Mouse (Mus musculus): ENCODE data around the gene Lat. TPM values are rescaled to one million over a fixed set of nuclear protein-coding genes. Genes with fewer than 3 reads are reported as not detected.
A peak's percentile ranks its signal among the peaks of the same experiment; 100 is the strongest.
"Not testable (repeated sequence)": the region's sequence is repeated elsewhere in the genome, so short reads cannot be mapped to it uniquely, and the experiment has no call there.

Gene Lat
- total RNA-seq, 2 experiments from 2014 or later, result 1.1 to 1.3 TPM

- no peak for DNase-seq (ENCODE audit: extremely low spot score in 1 of 2, low spot score in 1 of 2)
These were observed 29.2 kb downstream of the Lat start for GRCm38 (mm10) chr7:126340206-126340618.

GRCm38 (mm10) chr7:126339521-126339971 is 29.8 kb downstream of the Lat start:
- DNase-seq (ENCODE audit: extremely low spot score in 1 of 2, low spot score in 1 of 2), result no peak

GRCm38 (mm10) chr7:126338906-126339305 is 30.5 kb downstream of the Lat start:
- no peak for DNase-seq (ENCODE audit: extremely low spot score in 1 of 2, low spot score in 1 of 2)

DNA sequence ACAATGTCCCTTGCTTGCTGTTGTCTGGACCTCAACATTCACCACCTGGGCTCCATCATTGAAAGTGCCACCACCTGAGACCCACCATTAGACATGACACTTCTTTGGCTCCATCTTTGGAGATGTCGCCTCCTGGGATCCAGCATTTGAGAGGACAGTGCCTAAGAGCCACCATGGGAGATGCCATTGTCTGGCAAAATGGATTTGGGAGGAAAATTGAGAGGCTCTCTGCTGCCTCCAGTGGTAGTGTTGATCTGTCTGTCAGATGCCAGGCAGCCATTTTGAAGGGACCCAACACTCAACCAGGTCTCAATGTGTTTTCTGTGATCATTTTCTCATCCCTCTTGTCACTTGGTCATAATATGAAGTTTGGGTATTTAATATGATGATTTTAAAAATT is 33.8 kb downstream of the Lat start:
- DNase-seq (ENCODE audit: extremely low spot score in 1 of 2, low spot score in 1 of 2), result no peak

DNA sequence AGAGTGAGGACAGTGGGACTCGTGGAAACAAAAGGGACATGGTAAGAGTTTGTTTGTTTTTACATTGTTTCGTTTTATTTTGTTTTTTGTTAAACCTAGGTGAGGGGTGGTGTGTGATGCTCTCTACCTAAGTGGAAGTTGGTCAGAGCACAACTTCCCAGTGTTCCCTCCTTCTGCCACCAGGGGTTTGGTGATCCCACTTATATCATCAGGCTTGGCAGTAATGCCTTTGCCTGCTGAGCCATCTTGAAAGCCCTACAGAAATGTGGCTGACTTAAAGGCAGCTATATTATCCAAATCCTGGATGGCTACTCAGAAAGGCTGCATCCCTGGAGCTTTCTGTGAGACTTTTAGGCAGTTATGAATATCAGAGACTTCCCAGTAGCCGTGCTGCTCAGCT is 36.7 kb downstream of the Lat start:
- DNase-seq (ENCODE audit: extremely low spot score in 1 of 2, low spot score in 1 of 2), result no peak

DNA sequence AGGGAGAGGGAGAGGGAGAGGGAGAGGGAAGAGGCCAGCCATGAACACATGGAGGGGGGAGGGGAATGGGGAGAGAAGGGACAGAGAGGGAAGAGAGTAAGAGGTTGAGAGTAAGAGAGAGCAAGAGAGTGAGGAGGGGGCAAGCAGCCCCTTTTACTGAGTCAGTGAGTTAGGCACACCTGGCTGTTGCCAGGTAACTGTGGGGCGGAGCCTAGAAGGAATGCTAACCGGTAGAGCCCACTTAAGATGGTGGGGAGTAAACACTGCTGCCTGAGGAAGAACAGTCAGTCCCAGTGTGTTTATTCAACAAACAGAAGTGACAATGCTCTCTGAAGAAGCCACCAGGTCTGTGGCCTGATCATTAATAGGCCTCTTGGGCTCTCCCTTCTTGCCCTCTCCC is 38.7 kb downstream of the Lat start:
- DNase-seq (ENCODE audit: extremely low spot score in 1 of 2, low spot score in 1 of 2), result no peak

DNA sequence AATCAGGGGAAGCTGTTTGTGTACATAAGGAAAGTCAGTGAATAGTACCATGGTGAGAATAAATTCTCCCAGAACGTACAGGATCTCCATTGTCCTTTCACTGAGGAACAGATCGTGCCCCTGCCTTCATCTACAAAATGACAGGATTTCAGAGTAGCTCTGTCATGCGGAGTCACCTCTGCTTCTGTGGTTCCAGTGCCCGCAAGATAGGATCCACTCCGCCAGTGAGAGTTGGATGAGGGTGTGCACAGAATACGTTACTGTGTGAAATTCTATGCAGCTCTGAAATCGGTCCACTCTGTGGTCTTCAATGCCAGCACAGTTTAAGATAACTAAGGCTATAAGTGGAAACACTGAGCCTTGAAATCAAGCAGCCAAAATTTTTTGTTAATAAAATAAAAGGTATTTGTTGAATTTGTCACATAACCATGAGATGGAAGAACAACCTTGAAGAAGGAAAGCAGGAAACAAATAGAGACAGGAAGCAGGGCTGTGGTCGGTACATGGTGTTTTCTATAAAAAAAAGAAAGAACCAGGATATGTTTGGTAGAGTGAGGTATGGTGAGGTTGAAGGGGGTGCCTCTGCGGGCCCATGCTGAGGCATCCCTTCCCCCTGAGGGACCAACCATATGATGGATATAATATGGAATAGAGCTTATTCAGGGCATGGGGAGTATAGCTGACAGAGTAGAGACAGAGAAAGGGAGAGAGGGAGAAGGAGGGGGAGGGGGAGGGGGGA is 39.3 kb downstream of the Lat start:
- DNase-seq (ENCODE audit: extremely low spot score in 1 of 2, low spot score in 1 of 2), result no peak

DNA sequence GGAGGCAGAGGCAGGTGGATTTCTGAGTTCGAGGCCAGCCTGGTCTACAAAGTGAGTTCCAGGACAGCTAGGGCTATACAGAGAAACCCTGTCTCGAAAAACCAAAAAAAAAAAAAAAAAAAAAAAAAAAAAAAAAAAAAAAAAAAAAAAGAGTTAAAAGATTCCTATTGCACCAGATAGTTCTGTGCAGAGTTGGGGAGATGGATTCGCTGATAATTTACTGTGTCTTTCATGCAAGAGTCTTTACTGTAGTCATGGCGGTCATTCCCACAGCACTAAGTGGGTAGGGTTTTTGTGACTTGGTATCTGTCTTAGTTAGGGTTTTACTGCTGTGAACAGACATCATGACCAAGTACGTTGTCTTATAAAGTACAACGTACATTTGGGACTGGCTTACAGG is 40.5 kb downstream of the Lat start:
- DNase-seq (ENCODE audit: extremely low spot score in 1 of 2, low spot score in 1 of 2), result not testable (repeated sequence)

DNA sequence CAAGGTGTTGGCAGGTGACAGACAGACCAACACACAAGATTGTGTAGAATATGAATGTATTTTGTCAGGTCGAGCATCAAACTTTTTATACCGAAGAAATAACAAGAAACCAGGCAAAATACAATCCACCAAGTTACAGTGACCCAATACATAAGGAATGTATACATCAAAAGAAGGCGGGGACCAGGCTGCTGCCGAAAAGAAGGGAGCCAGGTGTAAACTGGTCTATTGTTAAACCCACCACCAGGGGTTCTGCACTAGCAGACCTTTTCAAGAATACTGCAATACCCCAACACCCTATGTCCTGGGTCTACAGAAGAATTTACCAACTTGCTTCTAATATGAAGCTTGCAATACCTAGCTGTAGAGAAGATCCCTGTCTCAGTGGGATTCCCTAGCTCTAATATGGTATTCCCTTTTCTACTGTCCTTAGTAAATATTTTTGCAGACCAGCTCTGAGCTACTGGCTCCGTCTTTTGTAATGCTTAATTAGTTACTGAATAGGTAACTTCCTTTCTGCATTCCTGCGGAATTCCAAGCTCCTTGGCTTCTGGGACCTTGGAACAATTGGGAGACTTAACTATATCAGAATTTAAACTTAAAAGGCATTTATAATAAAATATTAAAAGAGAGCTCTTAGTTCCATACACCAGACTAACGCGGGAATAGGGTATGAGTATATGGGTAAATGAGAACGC is 43.6 kb downstream of the Lat start:
- not testable (repeated sequence) for DNase-seq (ENCODE audit: extremely low spot score in 1 of 2, low spot score in 1 of 2)

DNA sequence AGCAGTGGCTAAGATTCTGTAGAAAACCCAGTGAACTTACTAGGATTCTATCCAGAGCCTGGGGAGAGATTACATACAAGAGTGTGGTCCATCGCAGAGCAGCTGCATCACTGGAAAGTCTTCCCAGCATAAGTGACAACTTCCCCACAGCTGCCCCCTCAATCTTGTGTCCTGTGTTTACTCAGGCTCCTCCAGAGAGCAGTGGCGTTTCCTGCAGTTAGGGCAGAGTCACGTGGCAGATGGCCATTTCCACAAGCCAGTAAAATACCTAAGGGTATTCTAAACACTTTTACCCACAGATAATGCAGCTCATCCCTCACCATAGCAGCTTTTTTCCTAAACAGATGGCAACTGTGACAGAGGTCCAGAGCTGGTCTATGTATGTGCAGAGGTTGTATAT is 44.6 kb downstream of the Lat start:
- no peak for DNase-seq (ENCODE audit: extremely low spot score in 1 of 2, low spot score in 1 of 2)

GRCm38 (mm10) chr7:126323729-126324128 is 45.6 kb downstream of the Lat start:
- peak; percentile 66 to 93 for DNase-seq (ENCODE audit: extremely low spot score in 1 of 2, low spot score in 1 of 2)

GRCm38 (mm10) chr7:126314273-126314672 is 55.1 kb downstream of the Lat start:
- no peak for DNase-seq (ENCODE audit: extremely low spot score in 1 of 2, low spot score in 1 of 2)

Small RNA genes lying within 50 kb of the gene (microRNA-seq; reads per million reads assigned to microRNA genes)
- gene Mir7058, result 0 to 0.55 reads per million in 2 experiments

Other genes with a start within 250 kb of the Lat start
- gene Xpo6, start 169.1 kb downstream of the Lat start, total RNA-seq (2021), result 10 to 100 TPM; 90.6 to 96.2 TPM
- 10 to 100 TPM; 98.2 to 99.0 TPM for gene Sbk1, start 97.0 kb downstream of the Lat start, total RNA-seq (2021)
- gene Spns1, start 7.9 kb upstream of the Lat start, total RNA-seq (2021), result 10 to 100 TPM; 87.5 to 89.6 TPM
- gene Nfatc2ip, start 27.2 kb upstream of the Lat start, total RNA-seq (2021), result 1 to 10 TPM; 5.8 to 8.4 TPM
- not detected for gene Cd19, start 45.3 kb upstream of the Lat start, total RNA-seq (2021)
- 10 to 100 TPM in 1 of 2 experiments, 1 to 10 TPM in 1; 9.8 to 13.5 TPM for gene Rabep2, start 59.2 kb upstream of the Lat start, total RNA-seq (2021)
- gene Atp2a1, start 93.5 kb upstream of the Lat start, total RNA-seq (2021), result 1 to 10 TPM in 1 of 2 experiments, under 1 TPM in 1; 0.76 to 1.0 TPM
- 10 to 100 TPM; 70.8 to 73.1 TPM for gene Sh2b1, start 105.9 kb upstream of the Lat start, total RNA-seq (2021)
- gene Tufm, start 117.8 kb upstream of the Lat start, total RNA-seq (2021), result 10 to 100 TPM; 77.2 to 78.8 TPM
- gene Atxn2l, start 133.9 kb upstream of the Lat start, total RNA-seq (2021), result 100 to 1,000 TPM; 101 to 134 TPM
- gene Eif3c, start 196.8 kb upstream of the Lat start, total RNA-seq (2021), result 100 to 1,000 TPM; 184 to 193 TPM
- 1 to 10 TPM in 1 of 2 experiments, under 1 TPM in 1; 0.28 to 1.1 TPM for gene Apobr, start 215.4 kb upstream of the Lat start, total RNA-seq (2021)
- 10 to 100 TPM; 30.3 to 37.4 TPM for gene Cln3, start 216.2 kb upstream of the Lat start, total RNA-seq (2021)
- gene Il27, start 225.4 kb upstream of the Lat start, total RNA-seq (2021), result not detected

Measured in layer of hippocampus, postnatal 25 days (tissue).